In genomic region chr16:18630291-18630690, GRCm38 (mm10) we compare ENCODE assay signal across 9 mouse cellular contexts. TPM values are rescaled to one million over a fixed set of nuclear protein-coding genes. Genes with fewer than 3 reads are reported as not detected.
DNase-seq lines count a peak whose midpoint lies in the region; ATAC-seq and TF ChIP-seq lines count a peak whose summit lies in the region.
"Had no signal": no experiment of that assay in that cellular context is flagged by ENCODE, and none has a peak within 500 bp of the region (broad histone marks: within the 10 kb centered on the region; RNA-seq: fewer than 3 reads in every experiment).

No protein-coding gene starts in this region.

- no peak for TF ChIP-seq POLR2A in MEL (IDR thresholded peaks at IDR 0.05; ENCODE audit: control insufficient read depth in 1 of 2, insufficient read depth in 1 of 2, low read depth in 1 of 2, low read length in 2 of 2, poor library complexity in 1 of 2)

- peak; percentile 3; the same call in 1 of the 2 replicates for ATAC-seq in hindbrain, embryonic 11.5 days (ENCODE audit: low FRiP score)
- no peak for ATAC-seq in CD4-positive, CD25-positive, alpha-beta regulatory T cell, adult 4 months

- peak overlapping the region; percentile 74 for H3K4me3 ChIP-seq in heart, embryonic 10.5 days
- peak overlapping the region; percentile 42 to 66 for H3K4me3 ChIP-seq in MEL (ENCODE audit: control insufficient read depth in 1 of 2, insufficient read depth in 1 of 2, low read depth in 2 of 2, low read length in 2 of 2)
- peak overlapping the region; percentile 84 for H3K4me3 ChIP-seq in hindbrain, embryonic 11.5 days (ENCODE audit: low read depth, low read length)
- peak overlapping the region; percentile 91 for H3K4me3 ChIP-seq in midbrain, embryonic 10.5 days

- 45% methylated on average over 5 of the region's 5 CpGs for WGBS in heart, embryonic 10.5 days
- WGBS in hindbrain, embryonic 11.5 days, result 64% methylated on average over 5 of the region's 5 CpGs
- 58% methylated on average over 5 of the region's 5 CpGs for WGBS in midbrain, embryonic 10.5 days

- peak overlapping the region; percentile 87 for H3K4me2 ChIP-seq in hindbrain, embryonic 11.5 days (replicated peaks; ENCODE audit: low read depth, low read length)

- TF ChIP-seq EP300 in MEL (IDR thresholded peaks at IDR 0.05; ENCODE audit: low read depth in 1 of 2, low read length in 2 of 2), result no peak

- no peak overlapping the region for H3K27ac ChIP-seq in heart, embryonic 10.5 days
- H3K27ac ChIP-seq in MEL (ENCODE audit: control insufficient read depth, low read depth, low read length), result no peak overlapping the region
- H3K27ac ChIP-seq in hindbrain, embryonic 11.5 days (ENCODE audit: low read depth, low read length), result peak overlapping the region; percentile 85; the same call in 1 of the 2 replicates
- H3K27ac ChIP-seq in midbrain, embryonic 10.5 days (replicated peaks), result peak overlapping the region; percentile 91

- H3K27me3 ChIP-seq in heart, embryonic 10.5 days (ENCODE audit: insufficient read depth, poor library complexity, severe bottlenecking), result peaks cover 80% of the 10 kb centered on the region
- 0 out of 4 replicates have a peak, but pooled peaks cover 0 to 1% of the 10 kb centered on the region in 2 experiments for H3K27me3 ChIP-seq in MEL (ENCODE audit: control insufficient read depth in 1 of 2, insufficient read depth in 2 of 2, low read length in 2 of 2)
- H3K27me3 ChIP-seq in hindbrain, embryonic 11.5 days (ENCODE audit: control insufficient read depth, insufficient read depth, low read length), result peaks cover 23% of the 10 kb centered on the region
- peaks cover 74% of the 10 kb centered on the region for H3K27me3 ChIP-seq in midbrain, embryonic 10.5 days (ENCODE audit: low read depth, poor library complexity, severe bottlenecking)

- H3K9ac ChIP-seq in MEL (ENCODE audit: control insufficient read depth, low read depth, low read length, poor library complexity, severe bottlenecking), result peak overlapping the region; percentile 44
- peak overlapping the region; percentile 90 for H3K9ac ChIP-seq in hindbrain, embryonic 11.5 days (ENCODE audit: low read depth, low read length)

- TF ChIP-seq RAD21 in MEL (IDR thresholded peaks at IDR 0.05; ENCODE audit: low read depth, low read length), result no peak

- no peak for DNase-seq in heart, embryonic 10.5 days (ENCODE audit: low spot score)
- no peak for DNase-seq in heart, adult 8-10 months (ENCODE audit: low spot score)
- DNase-seq in MEL (ENCODE audit: low read depth, low spot score), result peak; percentile 31
- no peak for DNase-seq in hindbrain, embryonic 11.5 days (ENCODE audit: low spot score)
- no peak for DNase-seq in midbrain, embryonic 10.5 days (ENCODE audit: low spot score)
- DNase-seq in ovary, postnatal 14 days (ENCODE audit: low spot score), result no peak
- DNase-seq in right cerebral cortex, adult 2 months (ENCODE audit: low spot score in 2 of 2), result no peak

- no peaks in the 10 kb centered on the region for H3K9me3 ChIP-seq in heart, embryonic 10.5 days
- H3K9me3 ChIP-seq in MEL (replicated peaks; ENCODE audit: insufficient read depth, low read length), result no peaks in the 10 kb centered on the region
- H3K9me3 ChIP-seq in hindbrain, embryonic 11.5 days (ENCODE audit: control insufficient read depth, low read length), result no peaks in the 10 kb centered on the region
- H3K9me3 ChIP-seq in midbrain, embryonic 10.5 days (replicated peaks), result no peaks in the 10 kb centered on the region

- H3K4me1 ChIP-seq in heart, embryonic 10.5 days, result peaks cover 27% of the 10 kb centered on the region
- H3K4me1 ChIP-seq in MEL (ENCODE audit: control insufficient read depth in 1 of 2, insufficient read depth in 2 of 2, low read length in 2 of 2), result peaks cover 4 to 20% of the 10 kb centered on the region in 2 experiments
- H3K4me1 ChIP-seq in hindbrain, embryonic 11.5 days (replicated peaks; ENCODE audit: control insufficient read depth, insufficient read depth, low read length), result peaks cover 26% of the 10 kb centered on the region
- peaks cover 41% of the 10 kb centered on the region for H3K4me1 ChIP-seq in midbrain, embryonic 10.5 days

- H3K79me2 ChIP-seq in MEL (ENCODE audit: control insufficient read depth, insufficient read depth, low read length, poor library complexity), result peaks cover 1% of the 10 kb centered on the region; the same call in 1 of the 2 replicates

- TF ChIP-seq CTCF in MEL (IDR thresholded peaks at IDR 0.05 in 2 of 3, conservative IDR thresholded peaks at IDR 0.05 in 1 of 3; ENCODE audit: control insufficient read depth in 1 of 3, insufficient read depth in 1 of 3, low read depth in 2 of 3, low read length in 3 of 3, poor library complexity in 1 of 3, severe bottlenecking in 1 of 3), result no peak

- H3K36me3 ChIP-seq in heart, embryonic 10.5 days, result no peaks in the 10 kb centered on the region
- peaks cover 0 to 7% of the 10 kb centered on the region in 2 experiments; a peak in 2 of 4 replicates for H3K36me3 ChIP-seq in MEL (ENCODE audit: control insufficient read depth in 1 of 2, insufficient read depth in 2 of 2, low read length in 2 of 2)
- H3K36me3 ChIP-seq in hindbrain, embryonic 11.5 days (ENCODE audit: control insufficient read depth, insufficient read depth, low read length), result no peaks in the 10 kb centered on the region
- 0 out of 2 replicates have a peak, but pooled peaks cover 2% of the 10 kb centered on the region for H3K36me3 ChIP-seq in midbrain, embryonic 10.5 days

TF ChIP-seq in MEL, 35 proteins besides CTCF, POLR2A, EP300 and RAD21:
- TF ChIP-seq SMC3 (IDR thresholded peaks at IDR 0.05; ENCODE audit: low read depth, low read length), result no peak

RNA-seq across cellular contexts. Expression of gene Sept5, which starts 0.5 kb away (rescaled TPM):
- 4.3 and 11.7 TPM in 2 replicates for polyA plus RNA-seq in heart, embryonic 10.5 days (2016; fragmentation: Nextera tagmentation; extraction: Ambion mirVana)
- 1 to 10 TPM; 2.2 to 4.1 (median 3.0) TPM for total RNA-seq in heart, adult 8-10 months (2022)
- total RNA-seq in MEL (2012; rRNA removed), result 7.4 and 8.3 TPM in 2 replicates
- 10 to 100 TPM in 1 of 2 experiments, not detected in 1; 29.3 TPM for polyA plus RNA-seq in MEL (2012; ENCODE audit: insufficient read depth in 1 of 2, insufficient read length in 2 of 2, low read depth in 1 of 2, low replicate concordance in 2 of 2, missing spikeins in 1 of 2)
- 63.4 and 64.4 TPM in 2 replicates for polyA plus RNA-seq in hindbrain, embryonic 11.5 days (2014; fragmentation: Nextera tagmentation; extraction: Ambion mirVana)
- 31.2 and 42.8 TPM in 2 replicates for polyA plus RNA-seq in midbrain, embryonic 10.5 days (2016; fragmentation: Nextera tagmentation; extraction: Ambion mirVana)
- polyA plus RNA-seq in CD4-positive, CD25-positive, alpha-beta regulatory T cell, adult 4 months (2017; shearing (Covaris generic)), result 1 to 10 TPM in 1 of 2 experiments, under 1 TPM in 1; 0.36 to 1.5 TPM

RNA-seq across cellular contexts. Expression of gene Gm49601, which starts 4.1 kb away (rescaled TPM):
- polyA plus RNA-seq in heart, embryonic 10.5 days (2016; fragmentation: Nextera tagmentation; extraction: Ambion mirVana), result 0.26 and 1.1 TPM in 2 replicates
- total RNA-seq in heart, adult 8-10 months (2022), result 1 to 10 TPM in 1 of 4 experiments, under 1 TPM in 3; 0.46 to 2.0 (median 0.66) TPM
- total RNA-seq in MEL (2012; rRNA removed), result 1.5 and 1.6 TPM in 2 replicates
- 1 to 10 TPM in 1 of 2 experiments, not detected in 1; 4.6 TPM for polyA plus RNA-seq in MEL (2012; ENCODE audit: insufficient read depth in 1 of 2, insufficient read length in 2 of 2, low read depth in 1 of 2, low replicate concordance in 2 of 2, missing spikeins in 1 of 2)
- 3.9 and 6.0 TPM in 2 replicates for polyA plus RNA-seq in hindbrain, embryonic 11.5 days (2014; fragmentation: Nextera tagmentation; extraction: Ambion mirVana)
- polyA plus RNA-seq in midbrain, embryonic 10.5 days (2016; fragmentation: Nextera tagmentation; extraction: Ambion mirVana), result 3.7 and 5.8 TPM in 2 replicates
- polyA plus RNA-seq in CD4-positive, CD25-positive, alpha-beta regulatory T cell, adult 4 months (2017; shearing (Covaris generic)), result not detected
- total RNA-seq: hematopoietic stem cell, adult 5-6 weeks had no signal

RNA-seq across cellular contexts. Expression of gene Gp1bb, which starts 8.1 kb away (rescaled TPM):
- 6.0 and 7.4 TPM in 2 replicates for polyA plus RNA-seq in heart, embryonic 10.5 days (2016; fragmentation: Nextera tagmentation; extraction: Ambion mirVana)
- total RNA-seq in heart, adult 8-10 months (2022), result 1 to 10 TPM in 1 of 4 experiments, under 1 TPM in 3; 0.28 to 1.9 (median 0.36) TPM
- total RNA-seq in MEL (2012; rRNA removed), result 0.35 and 0.42 TPM in 2 replicates
- under 1 TPM in 1 of 2 experiments, not detected in 1; 0.14 TPM for polyA plus RNA-seq in MEL (2012; ENCODE audit: insufficient read depth in 1 of 2, insufficient read length in 2 of 2, low read depth in 1 of 2, low replicate concordance in 2 of 2, missing spikeins in 1 of 2)
- 8.9 and 9.5 TPM in 2 replicates for polyA plus RNA-seq in hindbrain, embryonic 11.5 days (2014; fragmentation: Nextera tagmentation; extraction: Ambion mirVana)
- 4.5 and 4.6 TPM in 2 replicates for polyA plus RNA-seq in midbrain, embryonic 10.5 days (2016; fragmentation: Nextera tagmentation; extraction: Ambion mirVana)
- not detected for polyA plus RNA-seq in CD4-positive, CD25-positive, alpha-beta regulatory T cell, adult 4 months (2017; shearing (Covaris generic))

RNA-seq across cellular contexts. Expression of gene Tbx1, which starts 39.8 kb away (rescaled TPM):
- 1.00 and 6.9 TPM in 2 replicates for polyA plus RNA-seq in heart, embryonic 10.5 days (2016; fragmentation: Nextera tagmentation; extraction: Ambion mirVana)
- 1 to 10 TPM; 1.0 to 2.0 (median 1.1) TPM for total RNA-seq in heart, adult 8-10 months (2022)
- not detected in 2 replicates for total RNA-seq in MEL (2012; rRNA removed)
- polyA plus RNA-seq in MEL (2012; ENCODE audit: insufficient read depth in 1 of 2, insufficient read length in 2 of 2, low read depth in 1 of 2, low replicate concordance in 2 of 2, missing spikeins in 1 of 2), result not detected
- polyA plus RNA-seq in hindbrain, embryonic 11.5 days (2014; fragmentation: Nextera tagmentation; extraction: Ambion mirVana), result 6.4 and 7.4 TPM in 2 replicates
- 0.97 and 1.7 TPM in 2 replicates for polyA plus RNA-seq in midbrain, embryonic 10.5 days (2016; fragmentation: Nextera tagmentation; extraction: Ambion mirVana)
- not detected for polyA plus RNA-seq in CD4-positive, CD25-positive, alpha-beta regulatory T cell, adult 4 months (2017; shearing (Covaris generic))
- total RNA-seq: hematopoietic stem cell, adult 5-6 weeks had no signal

Comparison
In these comparisons a context has a peak if more than half of its experiments do, and no peak if none do; other contexts are left out.
1. H3K27ac ChIP-seq: peak in hindbrain, embryonic 11.5 days (single experiment) and midbrain, embryonic 10.5 days (single experiment); none in heart, embryonic 10.5 days (single experiment) and MEL (single experiment).
2. Peak in every context shown above with its lines, with median percentiles within 50 percentile points of each other: H3K4me3 ChIP-seq.